Mouse (Mus musculus) ES-Bruce4 (cell line): Measurements from ENCODE around the gene Zbed4. TPM values are rescaled to one million over a fixed set of nuclear protein-coding genes. Genes with fewer than 3 reads are reported as not detected.
"Not testable (repeated sequence)": the region's sequence is repeated elsewhere in the genome, so short reads cannot be mapped to it uniquely, and the experiment has no call there.

Experiments used
- H3K27ac ChIP-seq: 2 replicates; pipeline ENCODE4 v1.5.1; 2012; ENCODE audit warnings: low read length, inconsistent platforms; ENCODE audit not compliant: insufficient read depth
- H3K27me3 ChIP-seq: 2 replicates; pipeline ENCODE4 v1.6.1; 2012; ENCODE audit warnings: mild to moderate bottlenecking, low read length, inconsistent platforms; ENCODE audit not compliant: control insufficient read depth, poor library complexity, insufficient read depth, severe bottlenecking
- H3K36me3 ChIP-seq: 2 replicates; pipeline ENCODE4 v1.6.1; 2012; ENCODE audit warnings: inconsistent platforms, mild to moderate bottlenecking, low read length, moderate library complexity; ENCODE audit not compliant: control insufficient read depth, poor library complexity, insufficient read depth, severe bottlenecking
- H3K4me1 ChIP-seq: one replicate; pipeline ENCODE4 v1.8.1; 2011; ENCODE audit warnings: low read length; ENCODE audit not compliant: control insufficient read depth, insufficient read depth
- H3K4me3 ChIP-seq: 2 replicates; pipeline ENCODE4 v1.5.1; 2011; ENCODE audit warnings: low read depth, mild to moderate bottlenecking, low read length
- H3K9ac ChIP-seq: 2 replicates; pipeline ENCODE4 v1.6.1; 2012; ENCODE audit warnings: low read depth, mild to moderate bottlenecking, inconsistent platforms; ENCODE audit not compliant: poor library complexity, severe bottlenecking
- H3K9me3 ChIP-seq: replicated peaks from 2 replicates; pipeline ENCODE4 v1.6.1; 2012; ENCODE audit warnings: mild to moderate bottlenecking, low read length, inconsistent platforms; ENCODE audit not compliant: control insufficient read depth, poor library complexity, insufficient read depth, severe bottlenecking
- CTCF ChIP-seq: IDR thresholded peaks from one replicate; pipeline ENCODE4 v1.8.1; 2011; ENCODE audit warnings: low read depth, low read length
- EP300 ChIP-seq: IDR thresholded peaks from 2 replicates; pipeline ENCODE4 v1.6.1; 2011; ENCODE audit warnings: low read depth, low read length; ENCODE audit not compliant: insufficient read depth
- POLR2A ChIP-seq: IDR thresholded peaks from one replicate; pipeline ENCODE4 v1.8.1; 2011; ENCODE audit warnings: low read length; ENCODE audit not compliant: insufficient read depth
- polyA plus RNA-seq: library from polyadenylated mRNA; stranded (reverse); fragments of >200 nt; gene quantifications from 2 replicates; pipeline ENCODE4 v1.2.4, GENCODE M21; 2011; ENCODE audit warnings: low read depth; ENCODE audit not compliant: missing spikeins, insufficient read depth, insufficient read length

The Zbed4 gene
- polyA plus RNA-seq, 1 experiment = 44.5 TPM

DNA sequence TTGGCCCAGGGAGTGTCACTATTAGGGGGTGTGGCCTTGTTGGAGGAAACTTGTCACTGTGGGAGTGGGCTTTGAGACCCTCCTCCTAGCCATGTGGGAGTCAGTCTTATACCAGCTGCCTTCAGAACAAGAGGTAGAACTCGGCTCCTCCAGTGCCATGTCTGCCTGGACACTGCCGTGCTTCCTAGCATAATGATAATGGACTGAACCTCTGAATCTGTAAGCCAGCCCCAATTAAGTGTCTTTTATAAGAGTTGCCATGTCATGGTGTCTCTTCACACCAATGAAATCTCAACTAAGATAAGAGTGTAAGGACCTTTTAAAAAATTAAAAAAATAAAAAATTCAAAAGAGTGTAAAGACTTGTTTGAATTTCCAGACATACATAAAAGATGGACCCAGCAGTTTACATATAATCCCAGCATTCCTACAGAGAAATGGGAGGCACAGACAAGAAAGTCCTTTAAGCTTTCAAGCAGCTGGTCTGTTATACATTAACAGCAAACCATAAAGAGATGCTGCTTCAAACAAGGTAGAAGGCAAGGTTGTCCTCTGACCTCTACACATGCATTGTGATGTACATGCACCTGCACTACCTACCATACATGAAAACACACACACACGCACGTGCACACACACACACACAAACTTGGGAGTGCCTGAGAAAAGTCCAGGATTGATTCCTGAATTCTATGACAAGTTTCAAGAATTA, 40.8 kb downstream of the Zbed4 start:
- no peaks in the 10 kb centered on the region for H3K36me3 ChIP-seq
- TF ChIP-seq POLR2A (no peak), CTCF (no peak), EP300 (no peak)
- H3K4me1 ChIP-seq = no peaks in the 10 kb centered on the region
- no peaks in the 10 kb centered on the region for H3K27me3 ChIP-seq
- no peak overlapping the region for H3K27ac ChIP-seq
- H3K9ac ChIP-seq = no peak overlapping the region
- H3K9me3 ChIP-seq = peaks cover 5% of the 10 kb centered on the region
- H3K4me3 ChIP-seq = no peak overlapping the region

- not testable (repeated sequence) for H3K4me3 ChIP-seq, H3K36me3 ChIP-seq, H3K27ac ChIP-seq, H3K27me3 ChIP-seq, H3K4me1 ChIP-seq, H3K9ac ChIP-seq, H3K9me3 ChIP-seq
These were observed 43.3 kb downstream of the Zbed4 start for GRCm38 (mm10) chr15:88794729-88795128.

GRCm38 (mm10) chr15:88799950-88800371, 48.5 kb downstream of the Zbed4 start:
- Histone ChIP-seq H3K4me1 (no peaks in the 10 kb centered on the region), H3K9me3 (no peaks in the 10 kb centered on the region), H3K9ac (no peak overlapping the region), H3K27me3 (no peaks in the 10 kb centered on the region), H3K4me3 (no peak overlapping the region), H3K27ac (no peak overlapping the region), H3K36me3 (no peaks in the 10 kb centered on the region)
- TF ChIP-seq POLR2A (no peak), EP300 (no peak), CTCF (no peak)

DNA sequence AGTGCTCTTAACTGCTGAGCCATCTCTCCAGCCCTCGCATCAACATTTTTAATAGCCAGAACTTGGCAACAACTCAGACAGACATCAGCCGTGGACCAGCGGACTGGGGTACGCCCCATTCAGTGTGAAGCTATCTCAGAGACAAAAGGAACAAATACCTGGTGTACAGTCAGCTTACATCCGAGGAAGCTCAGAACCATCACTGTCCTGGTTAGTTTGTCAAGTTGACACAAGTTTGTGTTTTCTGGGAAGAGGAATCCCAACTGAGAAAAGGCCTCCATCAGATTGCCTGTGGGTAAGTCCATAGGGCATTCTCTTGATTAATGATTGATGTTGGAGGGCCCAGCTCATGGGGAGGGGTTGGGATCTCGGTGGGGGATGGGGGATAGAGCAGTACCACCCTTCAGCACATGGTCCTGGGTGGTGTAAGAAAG, 49.5 kb downstream of the Zbed4 start:
- no peak overlapping the region for H3K9ac ChIP-seq
- no peak overlapping the region for H3K27ac ChIP-seq
- no peaks in the 10 kb centered on the region for H3K4me1 ChIP-seq
- H3K36me3 ChIP-seq = peaks cover 7% of the 10 kb centered on the region
- no peaks in the 10 kb centered on the region for H3K27me3 ChIP-seq
- H3K9me3 ChIP-seq = no peaks in the 10 kb centered on the region
- TF ChIP-seq POLR2A = no peak
- TF ChIP-seq EP300 = no peak
- no peak for TF ChIP-seq CTCF
- no peak overlapping the region for H3K4me3 ChIP-seq

DNA sequence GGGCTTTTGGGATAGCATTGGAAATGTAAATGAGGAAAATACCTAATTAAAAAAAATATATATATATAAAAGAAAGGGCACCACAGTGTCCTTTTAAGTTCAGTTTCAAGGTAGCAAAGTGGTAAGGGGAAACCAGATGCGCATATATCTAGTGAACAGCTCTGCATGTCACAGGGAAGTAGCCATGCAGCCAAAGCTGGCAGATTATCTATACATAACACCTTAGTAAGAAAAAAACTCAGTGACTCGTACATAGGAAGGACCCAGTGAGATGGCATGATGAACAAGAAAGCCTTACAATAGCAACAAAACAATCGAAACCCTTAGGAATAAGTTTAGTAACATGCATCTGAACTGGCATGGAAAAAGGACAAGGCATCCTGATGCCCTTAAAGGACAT, 50.4 kb downstream of the Zbed4 start:
- Histone ChIP-seq H3K9ac (no peak overlapping the region), H3K9me3 (no peaks in the 10 kb centered on the region), H3K27ac (no peak overlapping the region), H3K4me3 (no peak overlapping the region), H3K4me1 (no peaks in the 10 kb centered on the region), H3K36me3 (peaks cover 7% of the 10 kb centered on the region), H3K27me3 (no peaks in the 10 kb centered on the region)
- TF ChIP-seq CTCF (no peak), EP300 (no peak), POLR2A (no peak)

DNA sequence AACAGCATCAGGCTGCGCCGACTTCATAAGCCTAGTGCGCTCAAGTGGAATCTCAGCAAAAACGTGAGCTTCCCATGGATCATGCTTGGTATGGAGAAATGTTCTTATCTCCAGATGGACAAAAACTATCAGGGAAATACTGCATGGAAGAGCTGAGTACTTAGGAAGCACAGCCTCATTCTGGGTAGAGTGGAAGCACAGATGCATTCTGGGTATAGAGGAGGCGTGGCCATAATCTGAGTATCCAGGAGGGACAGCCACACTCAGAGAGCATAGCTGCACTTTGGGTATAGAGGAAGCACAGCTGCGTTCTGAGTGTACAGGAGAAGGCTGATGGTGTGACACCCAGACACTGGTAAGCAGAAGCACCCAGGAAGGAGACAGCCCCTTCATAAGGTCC, 50.9 kb downstream of the Zbed4 start:
- H3K4me1 ChIP-seq = no peaks in the 10 kb centered on the region
- no peak overlapping the region for H3K9ac ChIP-seq
- no peak for TF ChIP-seq POLR2A
- no peak for TF ChIP-seq CTCF
- TF ChIP-seq EP300 = no peak
- H3K36me3 ChIP-seq = peaks cover 7% of the 10 kb centered on the region
- H3K27ac ChIP-seq = no peak overlapping the region
- no peaks in the 10 kb centered on the region for H3K27me3 ChIP-seq
- no peaks in the 10 kb centered on the region for H3K9me3 ChIP-seq
- no peak overlapping the region for H3K4me3 ChIP-seq
